Mouse (Mus musculus): ENCODE measurements around the gene Cpne9.
A peak's percentile ranks its signal among the peaks of the same experiment; 100 is the strongest.

Gene Cpne9

DNA sequence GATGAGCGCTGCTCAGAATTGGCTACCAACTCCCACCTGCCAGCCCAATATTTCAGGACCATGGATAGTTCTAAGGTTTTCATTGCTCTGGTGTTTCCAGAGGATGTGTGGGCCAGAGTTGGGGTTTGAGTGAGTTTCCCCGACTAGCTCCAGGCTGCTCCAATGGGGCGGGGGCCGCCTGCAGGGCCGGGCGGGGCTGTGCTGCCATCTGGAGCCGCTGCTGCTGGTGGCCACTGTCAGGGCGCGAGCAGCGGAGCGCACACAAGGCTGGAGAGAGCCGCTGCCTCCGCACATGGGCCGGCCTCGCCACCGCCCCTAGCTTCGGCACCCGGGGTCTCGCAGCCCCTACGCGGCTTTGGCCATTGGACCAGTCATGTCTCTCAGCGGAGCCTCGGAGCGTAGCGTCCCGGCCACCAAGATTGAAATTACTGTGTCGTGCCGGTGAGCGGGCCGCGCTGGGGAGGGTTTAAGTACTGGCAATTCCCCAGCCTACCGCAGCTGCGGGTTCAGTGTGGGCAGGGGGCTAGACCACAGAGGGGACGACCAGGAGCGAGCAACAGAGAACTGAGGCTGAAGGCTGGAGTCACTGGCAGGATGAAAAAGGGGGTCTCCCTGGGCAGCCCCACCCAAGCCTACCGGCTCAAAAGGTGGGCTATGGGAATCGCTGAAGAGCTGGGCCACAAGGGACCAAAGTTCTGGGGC lies at the start of gene Cpne9:
Cpne9 (plus strand) TSS at position 207 of the 702 bp plus-strand sequence.
- DNase-seq, result peak; percentile 49 to 63

DNA sequence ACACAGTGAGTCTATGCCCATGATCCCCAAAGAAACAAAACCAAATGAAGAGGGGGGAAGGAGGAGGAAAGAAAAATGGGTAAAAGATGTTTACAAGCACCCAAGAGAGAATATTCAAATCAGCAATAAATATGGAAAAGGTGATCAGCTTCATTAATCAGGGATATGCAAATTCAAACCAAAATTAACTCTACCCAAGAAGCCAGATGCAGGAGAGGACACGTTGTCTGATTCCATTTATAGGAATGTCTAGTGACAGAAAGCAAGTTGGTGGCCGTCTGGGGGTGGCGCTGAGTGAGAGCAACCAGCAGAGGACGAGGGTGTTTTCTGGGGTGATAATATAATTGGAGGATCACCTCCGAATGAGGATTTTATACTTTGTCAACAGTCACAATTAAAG lies 47.0 kb upstream of the Cpne9 start:
- no peak for DNase-seq

DNA sequence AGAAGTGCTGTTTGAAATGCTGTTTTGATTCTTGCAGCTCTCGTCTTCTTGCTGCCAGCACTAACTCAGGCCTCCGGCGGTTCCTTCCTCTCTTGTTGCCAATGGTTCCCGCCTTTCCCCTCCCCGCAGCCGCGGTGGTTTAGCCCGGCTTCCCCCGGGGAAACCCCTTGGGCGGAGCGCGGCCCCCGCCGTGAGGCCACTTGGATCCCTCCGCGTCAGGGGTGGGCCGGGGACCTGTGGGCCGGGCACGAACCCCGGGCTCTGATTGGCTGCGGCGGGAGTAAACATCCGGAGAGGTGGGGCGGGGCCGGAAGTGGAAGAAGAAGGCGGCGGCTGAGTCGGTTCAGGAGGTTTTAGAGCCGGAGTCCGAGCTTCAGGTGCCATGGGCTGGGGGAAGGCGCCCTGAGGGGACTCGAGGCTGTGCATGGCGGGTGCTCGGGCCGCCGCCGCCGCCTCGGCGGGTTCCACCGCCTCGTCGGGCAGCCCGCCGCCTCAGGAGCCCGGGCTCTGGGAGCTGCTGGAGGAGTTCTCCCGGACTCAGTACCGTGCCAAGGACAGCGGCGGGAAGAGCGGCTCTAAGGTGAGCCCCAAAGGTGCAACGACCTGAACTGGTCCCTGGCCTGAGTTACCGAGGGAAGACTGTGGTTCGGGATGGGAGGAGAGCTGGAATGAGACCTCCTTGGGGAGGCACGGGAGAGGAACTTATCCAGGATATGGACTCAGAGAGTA lies 44.4 kb upstream of the Cpne9 start, which contains the start of gene Mtmr14:
Mtmr14 (plus strand) TSS at position 302 of the 729 bp plus-strand sequence.
- peak; percentile 98 to 99 for DNase-seq

DNA sequence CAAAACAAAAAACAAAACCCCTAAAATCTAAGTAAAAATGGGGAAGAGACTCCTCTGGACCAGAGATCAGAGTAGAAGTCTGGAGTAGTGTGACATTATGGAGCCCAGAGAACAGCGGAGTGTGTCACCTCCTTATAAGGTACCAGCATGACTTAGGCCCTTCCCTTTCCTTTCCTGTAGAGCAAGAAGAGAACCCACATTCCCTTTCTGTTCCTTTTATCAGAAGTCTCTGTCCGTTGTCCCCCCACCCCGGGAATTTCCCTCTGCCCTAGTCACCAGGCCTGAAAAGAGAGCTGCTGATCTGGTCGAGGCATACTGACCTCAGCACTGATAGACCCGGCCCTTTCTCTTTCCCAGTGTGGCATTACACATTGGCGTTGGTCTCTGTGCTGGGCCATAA lies 43.7 kb upstream of the Cpne9 start:
- no peak for DNase-seq

DNA sequence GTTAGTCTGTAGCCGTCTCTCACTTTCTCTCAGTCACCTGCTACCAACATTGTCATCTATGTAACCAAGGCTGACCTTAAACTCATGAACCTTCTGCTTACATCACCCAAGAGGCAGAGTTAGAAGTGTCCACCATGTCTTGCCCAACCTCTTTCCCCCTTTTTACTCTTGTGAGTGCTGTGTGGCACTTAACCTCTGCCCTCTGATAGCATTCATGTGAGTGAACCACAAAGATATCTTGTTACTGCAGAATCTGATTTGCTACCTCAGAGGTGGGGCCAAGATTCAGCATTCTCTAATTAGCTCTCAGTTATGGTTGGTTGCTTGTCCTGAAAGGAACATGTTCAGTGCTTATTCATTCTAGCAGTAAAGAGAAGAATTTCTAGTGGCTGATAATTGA lies 39.4 kb upstream of the Cpne9 start:
- DNase-seq, result no peak

DNA sequence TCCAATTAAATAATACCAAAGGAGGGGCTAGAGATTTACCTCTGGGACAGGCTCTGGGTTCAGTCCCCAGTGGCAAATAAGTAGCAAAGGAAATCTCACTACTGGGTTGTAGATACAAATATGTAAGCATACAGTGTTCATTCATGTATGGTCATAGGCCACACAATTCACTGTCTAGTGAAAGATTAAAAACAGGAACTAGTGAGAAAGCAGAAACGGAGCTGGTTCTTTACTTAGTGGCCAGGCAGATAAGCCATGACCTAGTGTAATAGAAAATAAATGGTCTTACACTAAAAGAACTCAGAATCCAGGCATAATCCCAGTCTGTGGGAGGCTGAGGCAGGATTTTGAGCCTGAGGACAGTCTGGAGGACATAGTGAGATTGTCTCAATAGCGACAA lies 36.5 kb upstream of the Cpne9 start:
- DNase-seq, result no peak

DNA sequence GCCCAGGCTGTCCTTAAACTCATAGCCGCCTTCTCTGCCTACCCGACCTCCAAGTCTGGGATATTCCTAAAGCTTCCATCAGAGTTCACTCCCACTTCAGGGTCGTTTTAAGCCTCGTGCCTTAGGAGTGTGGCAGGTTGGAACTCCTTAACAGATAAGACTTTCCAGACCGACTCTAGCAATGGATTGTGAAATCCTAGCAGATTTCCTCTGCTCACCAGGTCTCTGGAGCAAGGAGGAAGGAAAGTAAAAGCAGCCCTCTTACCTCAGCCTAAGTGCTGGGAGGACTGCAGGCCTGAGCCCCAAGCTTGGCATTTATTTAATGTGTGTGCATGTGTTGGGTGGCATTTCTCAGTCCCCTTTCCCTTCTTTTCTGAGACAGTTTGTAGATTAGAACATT lies 31.3 kb upstream of the Cpne9 start:
- no peak for DNase-seq

DNA sequence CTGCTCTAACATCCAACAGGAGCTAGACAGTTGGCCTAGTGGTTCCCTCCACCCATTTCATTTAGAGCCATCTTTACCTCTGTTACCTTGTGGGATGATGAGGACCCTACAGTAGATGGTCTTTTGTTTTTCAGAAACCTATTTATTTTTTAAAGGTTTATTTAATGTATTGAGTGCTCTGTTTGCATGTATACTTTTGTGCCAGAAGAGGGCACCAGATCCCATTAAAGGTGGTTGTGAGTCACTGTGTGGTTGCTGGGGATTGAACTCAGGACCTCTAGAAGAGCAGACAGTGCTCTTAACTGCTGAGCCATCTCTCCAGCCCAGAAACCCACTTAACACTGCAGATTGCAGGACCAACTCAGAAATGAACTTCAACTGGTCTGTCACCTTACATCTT lies 30.2 kb upstream of the Cpne9 start:
- no peak for DNase-seq

DNA sequence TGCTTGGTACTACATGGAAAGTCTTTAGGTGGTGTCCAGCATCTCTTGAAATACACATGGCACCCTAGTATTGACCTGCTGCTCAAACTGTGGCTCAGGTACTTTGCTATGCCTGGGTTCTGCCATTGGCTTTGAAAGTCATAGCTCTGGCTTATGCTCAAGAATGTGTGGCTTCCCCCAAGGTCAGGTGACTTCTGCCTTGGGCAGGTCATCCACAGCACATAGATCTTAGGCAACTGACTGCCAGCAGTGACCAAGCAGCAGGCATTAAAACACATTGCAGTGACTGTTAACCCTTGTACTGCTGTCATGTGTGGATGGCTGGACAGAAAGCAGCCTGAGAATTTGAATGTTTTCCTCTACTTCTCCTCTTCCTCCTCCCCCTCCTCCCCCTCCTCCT lies 27.2 kb upstream of the Cpne9 start:
- DNase-seq, result no peak

DNA sequence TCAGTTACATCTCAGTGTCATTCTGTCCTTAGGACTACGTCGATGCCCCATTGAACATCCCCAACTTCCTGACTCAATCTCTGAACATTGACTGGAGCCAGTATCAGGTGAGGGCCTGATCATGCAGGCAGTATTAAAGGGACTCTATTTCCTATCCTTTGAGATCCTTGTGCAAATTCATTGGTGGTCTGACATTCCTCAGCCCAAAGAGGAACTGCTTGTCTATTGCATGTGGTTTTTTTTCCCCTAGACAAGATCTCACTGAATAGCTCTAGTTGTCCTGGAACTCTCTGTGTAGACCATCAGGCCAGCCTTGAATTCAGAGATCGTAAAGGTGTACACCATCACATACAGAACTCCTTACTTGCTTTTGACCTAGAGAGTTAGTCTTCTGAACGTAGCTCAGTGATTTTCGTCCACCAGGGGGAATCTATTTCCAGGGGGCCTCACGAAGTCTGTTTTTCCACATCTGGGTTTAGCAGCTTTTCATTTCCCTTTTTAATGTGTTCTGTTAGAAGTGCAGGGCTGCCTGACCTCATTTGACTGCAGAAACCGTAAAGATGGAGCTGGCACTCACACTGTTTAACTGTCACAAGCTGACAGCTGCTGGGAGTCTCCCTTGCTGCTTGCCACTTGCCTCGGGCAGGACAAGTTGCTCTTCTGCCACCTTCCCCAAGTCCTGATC lies 20.8 kb upstream of the Cpne9 start:
- DNase-seq, result no peak

DNA sequence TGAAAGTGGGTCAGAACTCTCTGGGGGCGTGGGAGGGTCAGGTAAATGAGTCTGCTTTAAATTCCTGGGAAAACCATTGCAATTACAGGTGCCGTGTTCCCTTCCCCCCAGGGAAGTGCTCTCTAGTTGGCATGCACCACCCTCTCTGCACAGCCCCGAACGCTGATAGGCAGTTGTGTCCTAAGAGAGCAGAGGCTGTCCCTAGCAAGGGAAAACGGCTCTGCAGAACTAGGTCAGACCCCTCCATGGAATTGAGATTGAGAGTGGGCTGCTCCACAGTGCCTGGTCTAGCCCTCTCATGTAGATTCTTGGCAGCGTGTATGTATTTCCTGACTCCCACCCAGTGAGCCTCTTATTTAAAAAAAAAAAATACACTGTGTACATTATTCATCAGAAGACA lies 18.6 kb upstream of the Cpne9 start:
- DNase-seq, result no peak

DNA sequence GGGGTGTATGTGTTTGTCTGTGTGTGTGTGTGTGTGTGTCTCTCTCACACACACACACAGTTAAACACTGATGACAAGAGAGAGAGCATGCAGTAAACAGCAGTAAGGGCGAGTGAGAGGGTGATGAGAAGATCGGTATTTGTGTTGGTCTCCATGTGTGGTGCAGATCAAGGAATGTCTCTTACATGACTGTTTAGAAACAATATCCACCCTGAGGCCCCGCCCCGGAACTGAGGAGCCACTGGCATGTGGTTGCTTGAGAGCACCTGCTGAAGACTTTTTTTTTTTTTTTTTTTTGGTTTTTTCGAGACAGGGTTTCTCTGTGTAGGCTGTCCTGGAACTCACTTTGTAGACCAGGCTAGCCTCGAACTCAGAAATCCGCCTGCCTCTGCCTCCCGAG lies 17.7 kb upstream of the Cpne9 start:
- no peak for DNase-seq

DNA sequence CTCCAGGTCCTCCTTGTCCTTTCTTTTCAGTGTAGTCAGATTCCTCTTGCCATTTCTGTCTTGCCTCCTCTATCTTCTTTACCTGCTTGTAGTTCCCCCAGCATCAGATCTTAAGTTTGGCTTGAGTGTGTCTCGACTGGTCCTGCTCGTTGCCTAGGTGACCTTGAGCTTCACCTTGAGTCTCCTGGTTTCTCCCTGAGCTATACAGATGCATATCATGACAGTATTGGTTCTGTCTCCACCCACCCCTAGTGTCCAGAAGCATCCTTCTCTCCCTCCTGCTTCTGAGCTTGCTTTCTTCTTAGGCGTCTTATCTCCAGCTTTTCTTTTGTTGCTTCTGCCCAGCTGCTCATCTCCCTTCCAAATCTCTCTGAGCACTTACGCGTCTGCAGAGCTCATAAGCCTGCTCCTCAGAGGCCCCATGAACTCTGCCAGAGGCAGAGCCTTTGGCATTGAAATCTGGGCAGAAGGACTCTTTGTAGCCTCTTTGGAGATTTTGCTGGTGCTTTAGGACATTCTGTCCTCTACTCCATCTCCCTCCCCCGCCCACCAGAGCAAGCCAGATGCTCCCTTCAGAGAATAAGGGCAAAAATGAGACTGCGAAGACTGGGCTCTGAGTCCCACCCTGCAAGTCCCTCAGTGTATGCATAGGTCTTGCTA lies 15.0 kb upstream of the Cpne9 start:
- DNase-seq, result no peak

DNA sequence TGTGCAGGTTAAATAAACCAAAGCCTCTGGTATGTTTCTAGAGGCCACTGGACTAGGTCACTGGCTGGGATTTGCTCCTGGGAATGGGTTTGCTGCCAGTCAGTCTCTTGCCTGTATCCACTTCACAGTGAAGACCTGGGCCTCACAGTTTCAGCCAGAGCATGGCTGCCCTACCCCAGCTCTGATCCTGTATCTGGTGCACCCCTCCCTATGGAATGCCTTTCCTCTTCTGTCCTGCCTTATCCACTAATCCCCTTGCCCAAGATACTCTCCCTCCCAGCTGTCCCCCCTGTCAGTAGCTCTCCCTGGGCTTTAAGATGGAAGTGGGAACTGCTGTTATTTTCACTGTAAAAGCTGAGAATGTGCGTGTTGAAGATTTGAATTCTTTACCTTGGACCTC lies 14.1 kb upstream of the Cpne9 start:
- no peak for DNase-seq

DNA sequence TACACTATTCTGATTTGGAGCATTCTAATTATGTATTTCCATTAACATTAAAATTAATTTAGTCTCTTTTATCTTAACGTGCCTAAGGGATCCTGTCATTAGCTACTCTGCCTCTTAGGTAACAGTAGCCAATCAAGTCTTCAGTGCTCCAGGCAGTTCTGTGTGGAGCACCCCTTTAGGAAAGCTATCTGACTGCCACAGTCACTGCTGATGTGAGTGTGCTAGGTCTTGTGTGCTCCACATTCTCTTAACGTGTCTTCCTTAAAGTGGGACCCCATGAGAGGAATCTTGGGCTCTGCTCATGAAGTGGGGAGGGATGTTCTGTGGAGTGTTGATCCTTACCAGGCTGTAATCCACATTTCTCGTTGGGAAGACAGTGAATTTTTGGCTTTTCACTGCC lies 9.7 kb upstream of the Cpne9 start:
- DNase-seq, result no peak

DNA sequence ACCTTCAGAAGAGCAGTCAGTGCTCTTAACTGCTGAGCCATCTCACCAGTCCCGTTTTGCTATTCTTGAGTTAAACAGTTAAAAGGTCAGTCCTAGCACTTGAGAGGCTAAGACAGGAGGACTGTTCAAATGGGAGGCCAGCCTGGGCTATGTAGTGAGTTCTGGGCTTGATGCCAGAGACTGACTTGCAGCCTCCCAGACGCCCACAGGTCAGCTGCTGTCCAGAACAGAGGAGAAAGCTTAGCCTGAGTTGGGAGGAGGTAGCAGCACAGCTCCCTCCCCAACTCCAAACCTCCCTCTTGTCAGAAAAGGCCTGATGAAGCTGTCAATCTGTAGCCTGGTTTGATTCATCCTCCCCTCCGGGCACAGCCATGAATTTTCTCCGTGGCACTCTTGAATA lies 5.3 kb upstream of the Cpne9 start:
- no peak for DNase-seq

DNA sequence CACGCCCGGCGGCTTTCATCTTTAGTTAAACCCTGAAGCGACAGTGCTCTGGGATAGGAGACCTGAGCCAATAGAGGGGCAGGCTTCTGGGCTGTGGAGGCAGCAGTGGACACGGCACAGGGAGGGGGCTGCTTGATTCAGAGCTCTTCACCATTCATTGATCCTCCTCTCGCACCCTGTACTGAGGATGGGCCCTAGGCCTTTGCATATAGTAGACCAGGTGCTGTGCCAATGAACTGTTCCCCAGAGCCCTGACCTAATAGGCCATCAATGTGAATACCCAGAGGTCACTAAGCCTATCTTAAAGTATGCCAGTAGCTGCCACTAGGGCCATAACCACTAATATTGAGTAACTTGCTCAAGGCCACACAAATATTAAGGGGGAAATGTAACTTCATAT lies 431 bp upstream of the Cpne9 start:
- DNase-seq, result peak in 1 of 2 experiments; percentile 10

DNA sequence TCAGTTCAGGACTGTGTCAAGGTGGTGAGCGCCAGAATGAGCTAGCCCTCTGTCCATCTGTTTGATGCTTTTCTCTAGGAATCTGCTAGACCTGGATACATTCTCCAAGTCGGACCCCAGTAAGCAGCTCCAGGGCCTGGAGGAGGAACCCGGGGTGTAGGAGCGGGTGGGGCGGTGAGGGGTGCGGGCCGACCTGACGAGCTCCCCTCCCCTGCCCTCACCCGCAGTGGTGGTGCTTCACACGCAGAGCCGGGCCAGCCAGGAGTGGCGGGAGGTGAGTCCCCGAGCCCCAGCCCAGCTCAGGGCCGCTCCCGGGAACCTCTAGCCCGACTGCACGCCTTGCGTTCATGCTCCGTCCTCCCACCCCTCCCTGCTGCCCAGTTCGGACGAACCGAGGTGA lies 862 bp downstream of the Cpne9 start:
- DNase-seq, result peak; percentile 34 to 41

DNA sequence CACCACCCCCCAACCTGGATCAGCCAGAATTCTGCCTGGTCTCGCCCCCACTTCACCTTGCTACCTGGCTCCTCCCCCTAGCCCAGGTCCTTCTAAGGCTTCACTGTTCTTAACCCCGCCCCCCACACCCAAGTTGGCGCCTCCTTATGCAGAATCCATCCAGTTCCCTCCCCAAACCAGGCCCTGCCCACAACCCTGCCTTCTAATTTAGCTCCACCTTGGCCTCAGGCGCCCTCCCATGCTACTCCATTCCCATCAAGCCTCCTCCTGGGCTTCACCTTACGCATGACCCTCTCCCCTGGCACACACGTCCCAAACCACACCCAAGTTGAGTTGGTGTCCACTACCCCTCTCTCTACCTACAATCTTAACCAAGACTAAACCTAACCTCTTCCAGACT lies 1.4 kb downstream of the Cpne9 start:
- peak; percentile 31 to 38 for DNase-seq

DNA sequence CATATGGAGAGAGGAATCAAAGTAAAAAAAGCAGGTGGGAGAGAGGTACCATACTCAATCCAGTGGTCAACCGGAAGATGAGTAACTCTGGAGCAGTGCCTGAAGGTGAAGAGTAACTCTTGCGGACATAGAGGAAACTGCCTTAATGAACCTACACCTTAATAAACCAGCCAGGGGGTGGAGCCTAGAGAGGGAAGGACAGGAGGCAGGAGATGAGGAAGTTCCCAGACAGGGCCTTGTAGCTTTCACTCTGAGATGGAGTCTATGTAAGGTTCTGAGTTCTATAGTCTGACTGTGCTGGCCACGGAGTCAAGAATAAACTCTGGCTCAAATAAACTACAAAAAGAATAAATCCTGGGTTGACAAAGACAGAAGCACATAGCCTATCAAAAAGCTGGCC lies 2.8 kb downstream of the Cpne9 start:
- no peak for DNase-seq

DNA sequence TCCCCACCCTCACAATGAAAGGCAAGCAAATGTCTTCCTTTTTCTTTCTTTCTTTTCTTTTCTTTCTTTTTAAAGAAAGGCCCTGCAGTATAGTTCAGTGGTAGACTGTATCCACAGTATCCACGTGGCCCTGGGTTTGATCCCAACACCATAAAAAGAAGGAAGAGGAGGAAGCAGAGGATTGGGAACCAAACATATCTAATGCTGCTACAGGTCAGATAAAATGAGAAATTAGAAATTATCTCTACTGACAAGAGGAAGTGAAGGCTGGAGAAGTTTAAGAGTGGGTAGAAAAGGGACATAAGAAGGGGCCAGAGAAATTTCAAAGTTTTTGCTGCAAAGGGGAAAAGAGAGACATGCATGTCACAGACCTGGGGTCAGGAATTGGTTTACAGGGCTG lies 4.2 kb downstream of the Cpne9 start:
- DNase-seq, result no peak

DNA sequence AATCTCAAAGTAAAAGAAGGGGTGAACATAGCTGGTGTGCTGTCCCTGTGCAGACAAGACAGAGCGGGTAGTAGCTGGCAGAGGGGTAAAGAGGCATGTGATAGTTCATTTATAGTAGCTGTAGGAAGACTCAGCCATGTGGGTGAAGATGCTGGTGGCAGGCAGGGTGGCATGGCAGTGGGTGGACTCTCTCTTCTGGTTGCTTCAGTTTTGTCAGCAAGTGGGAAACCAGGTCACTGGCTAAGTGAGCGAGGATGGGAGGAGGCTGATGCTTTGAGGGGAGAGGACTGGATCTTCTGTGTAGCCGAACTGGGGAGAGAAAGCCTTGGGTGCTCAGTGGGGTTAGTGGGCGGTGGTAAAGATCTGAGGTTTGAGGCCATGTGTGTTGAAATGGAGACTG lies 5.1 kb downstream of the Cpne9 start:
- DNase-seq, result no peak

DNA sequence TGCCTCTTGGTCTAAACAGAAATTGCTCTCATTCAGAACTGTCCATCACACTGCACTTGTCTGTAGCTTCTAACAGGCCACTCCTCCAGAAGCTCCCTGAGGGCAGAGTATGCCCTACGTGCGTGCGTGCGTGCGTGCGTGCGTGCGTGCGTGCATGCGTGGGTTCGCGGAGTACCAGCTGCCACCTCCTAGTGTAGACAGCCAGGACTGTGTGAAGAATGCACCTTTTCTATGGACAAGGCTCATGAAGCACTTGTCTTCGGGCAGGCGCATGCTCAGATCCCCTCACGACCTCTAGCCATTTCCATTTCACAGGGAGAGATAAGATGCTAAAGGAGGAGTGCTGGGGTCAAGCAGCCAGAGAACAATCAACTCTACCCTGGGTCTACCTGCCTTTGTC lies 7.2 kb downstream of the Cpne9 start:
- no peak for DNase-seq

DNA sequence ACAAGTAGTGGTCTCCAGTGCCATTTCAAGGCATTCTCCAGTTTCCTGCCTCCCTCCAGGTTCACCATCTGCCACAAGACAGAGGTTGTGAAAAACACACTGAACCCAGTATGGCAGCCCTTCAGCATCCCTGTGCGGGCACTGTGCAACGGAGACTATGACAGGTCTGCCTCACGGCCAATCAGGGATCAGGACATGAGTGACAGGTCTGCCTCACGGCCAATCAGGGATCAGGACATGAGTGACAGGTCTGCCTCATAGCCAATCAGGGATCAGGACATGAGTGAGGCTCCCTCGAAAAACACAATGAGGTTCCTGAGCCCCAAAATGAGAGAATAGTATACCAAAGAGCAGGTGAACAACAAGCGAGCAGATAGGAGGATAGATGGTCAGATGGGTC lies 8.2 kb downstream of the Cpne9 start:
- no peak for DNase-seq

All from cerebellum, postnatal 36 days (tissue).